Mouse (Mus musculus) c-Kit-negative CD71-positive TER-119-positive erythroid progenitor cells, embryonic 14.5 days (primary cell): ENCODE measurements around the gene Dpp7.

Source experiments
- DNase-seq: peaks from one replicate; pipeline ENCODE4 v3.0.0-alpha.2; 2013; ENCODE audit warnings: low read depth, low spot score

The Dpp7 gene

DNA sequence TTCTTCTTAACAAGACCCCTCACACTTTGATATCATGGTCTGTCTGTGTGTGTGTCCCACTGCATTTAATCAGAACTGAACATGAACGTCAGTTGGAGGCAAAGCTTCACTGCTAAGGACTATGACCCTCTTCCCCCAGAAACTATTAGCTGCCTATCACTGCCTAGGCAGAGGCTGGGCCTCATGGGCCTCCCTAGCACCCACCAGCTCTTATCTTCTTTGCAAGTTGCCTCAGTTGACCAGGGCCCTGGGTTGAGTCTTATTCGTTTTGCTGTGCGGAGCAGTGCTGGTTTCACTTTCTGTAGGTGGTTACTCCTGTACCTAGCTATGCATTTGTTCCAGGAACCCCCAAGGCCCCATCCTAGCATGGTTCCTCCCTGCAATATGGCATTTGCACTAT is 13.8 kb upstream of the Dpp7 start:
- peak; percentile 27 for DNase-seq

DNA sequence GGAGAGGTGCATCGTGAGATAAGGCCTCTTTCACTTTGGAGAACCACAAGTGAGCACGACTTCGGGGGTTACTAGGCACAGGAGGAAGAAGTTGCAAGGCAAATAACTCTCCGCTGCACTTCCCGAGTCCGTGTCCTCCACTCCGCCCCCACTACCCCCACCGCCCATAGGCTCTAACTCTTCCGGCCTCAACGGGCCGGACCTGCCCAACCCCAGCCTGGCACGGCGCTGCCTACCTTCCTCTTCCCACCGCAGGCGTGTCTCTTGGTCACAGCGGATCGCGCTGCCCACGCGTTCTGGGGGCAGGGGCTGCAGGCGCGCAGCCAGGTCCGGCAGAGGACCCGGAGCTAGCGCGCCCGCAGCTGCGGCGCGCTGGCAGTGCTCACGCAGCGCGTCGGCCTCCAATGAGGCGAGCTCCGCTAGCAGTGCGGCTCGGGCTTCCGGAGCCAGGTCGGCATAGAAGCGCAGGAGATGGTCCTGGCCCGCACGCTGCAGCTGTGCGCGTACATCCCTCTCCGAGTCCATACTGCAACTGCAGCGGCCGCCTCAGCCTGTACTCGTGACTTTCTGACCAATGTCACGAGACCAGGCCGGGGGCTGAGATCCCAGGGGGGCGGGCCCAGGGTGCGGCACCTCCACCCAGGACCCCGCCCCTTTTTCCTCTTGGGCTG is 9.1 kb upstream of the Dpp7 start, which contains the start of gene Uap1l1:
TSS of gene Uap1l1 (minus strand) at position 592 of the 671 bp plus-strand sequence.
- no peak for DNase-seq

DNA sequence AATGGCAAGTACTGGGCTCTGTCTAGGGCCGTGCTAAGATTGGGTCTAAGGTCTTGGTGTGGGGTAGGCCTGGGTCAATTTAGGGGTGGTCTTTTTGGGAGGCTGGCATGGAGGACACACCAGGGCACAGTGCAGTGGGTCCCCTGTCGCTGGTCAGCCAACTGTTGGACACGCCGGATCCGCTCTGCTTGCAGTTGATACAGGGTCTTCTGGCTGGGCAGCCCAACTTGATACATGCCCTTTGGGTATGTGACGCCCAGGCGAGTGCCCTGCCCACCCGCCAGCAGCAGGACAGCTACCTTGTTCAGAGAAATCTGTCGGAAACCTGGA is 8.6 kb upstream of the Dpp7 start:
- no peak for DNase-seq

DNA sequence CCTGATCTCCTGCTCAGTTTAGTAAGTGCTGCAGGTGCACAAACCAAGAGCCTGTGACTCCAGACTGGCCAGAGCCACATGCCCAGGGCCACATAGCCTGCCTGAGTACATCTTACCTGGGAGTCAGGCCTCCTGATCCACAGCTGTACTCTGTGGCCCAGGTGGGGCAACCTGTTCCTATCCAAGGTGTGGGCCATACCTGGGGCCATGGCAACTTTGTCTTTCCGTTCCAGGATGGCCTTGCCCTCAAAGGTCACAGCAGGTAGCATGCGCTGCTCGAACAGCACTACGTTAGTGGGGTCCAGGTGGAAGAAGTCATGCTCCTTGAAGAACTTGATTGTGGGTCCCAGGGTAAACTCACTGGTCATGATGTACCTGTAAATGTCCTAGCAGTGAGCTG is 8.2 kb upstream of the Dpp7 start:
- DNase-seq = no peak

DNA sequence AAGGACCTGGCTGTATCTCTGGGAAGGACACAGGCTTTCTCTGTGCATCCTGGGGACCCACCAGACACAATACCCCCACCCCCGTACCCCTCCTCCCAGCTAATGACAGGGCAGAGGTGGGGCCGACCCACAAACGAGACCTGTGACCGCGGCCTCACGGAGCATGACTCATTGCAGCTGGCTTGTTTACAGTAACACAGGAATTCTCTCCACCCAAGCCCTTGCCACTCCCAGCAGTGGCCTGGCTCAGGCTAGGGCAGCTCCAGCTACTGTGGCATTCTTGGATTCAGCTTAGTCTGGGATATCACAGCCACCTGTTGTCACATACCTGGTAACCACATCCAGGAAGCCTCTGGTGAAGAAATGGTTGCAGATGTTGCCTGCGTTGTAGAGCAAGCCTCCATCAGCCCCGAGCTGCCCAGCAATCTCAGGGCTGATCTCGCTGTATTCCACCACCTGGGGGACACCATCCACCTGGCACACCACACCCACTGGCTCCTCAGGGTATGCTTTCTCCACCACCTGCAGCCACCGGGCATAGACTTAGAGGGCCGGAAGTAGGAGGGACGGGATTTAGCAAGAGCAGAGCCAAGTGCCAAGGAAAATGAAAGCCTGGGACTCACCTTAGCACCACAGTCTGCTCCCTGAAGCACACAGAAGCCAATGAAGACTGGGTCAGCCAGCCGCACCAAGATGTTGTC is 7.5 kb upstream of the Dpp7 start:
- DNase-seq = no peak

DNA sequence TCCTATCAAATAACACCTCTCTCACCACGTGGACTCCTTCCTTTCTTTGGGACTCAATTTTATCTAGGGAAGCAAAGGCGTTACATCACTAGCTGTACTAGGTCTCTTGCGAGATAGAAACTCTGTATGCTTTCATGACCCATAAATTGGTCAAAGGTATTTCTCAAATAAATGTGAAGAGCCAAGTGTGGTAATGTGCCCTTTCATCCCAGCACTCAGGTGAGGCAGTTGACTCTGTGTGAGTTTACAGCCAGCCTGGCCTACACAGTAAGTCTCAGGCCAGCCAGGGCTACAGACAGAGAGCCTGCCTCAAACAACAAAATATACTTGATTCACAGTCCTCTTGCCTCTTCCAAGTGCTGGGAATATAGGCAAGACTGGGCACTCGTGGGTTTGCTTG is 3.7 kb upstream of the Dpp7 start:
- DNase-seq = no peak

DNA sequence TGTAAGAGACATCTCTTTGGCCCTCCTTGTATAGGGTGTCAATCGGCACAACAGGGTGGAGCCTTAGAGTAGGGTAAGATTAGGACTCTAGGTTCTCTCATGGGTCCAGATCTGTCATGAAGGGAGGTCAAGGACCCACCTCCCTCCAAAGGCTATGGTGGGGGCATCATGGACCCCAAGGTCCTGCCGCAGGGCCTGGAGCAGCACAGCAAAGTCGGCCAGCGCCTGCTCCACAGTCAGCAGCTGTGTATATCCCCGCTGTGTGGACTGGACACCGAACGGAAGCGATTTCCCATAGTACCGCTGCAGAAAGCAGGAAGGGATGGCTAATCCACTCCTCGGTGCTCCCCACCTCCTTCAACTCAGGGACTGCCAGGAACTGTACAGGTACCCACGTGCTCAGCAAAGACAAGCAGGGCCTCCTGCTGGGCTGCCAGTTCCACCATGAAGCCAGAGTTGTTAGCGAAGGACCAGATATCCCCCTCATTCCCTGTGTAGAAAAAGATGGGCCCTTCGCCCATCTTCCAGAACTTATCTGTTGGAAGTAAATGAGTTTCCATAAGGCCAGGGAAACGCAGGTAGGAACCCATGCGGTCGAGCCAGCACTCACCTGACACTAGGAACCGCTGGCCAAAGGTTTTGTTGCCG is 616 bp downstream of the Dpp7 start:
- DNase-seq = no peak

DNA sequence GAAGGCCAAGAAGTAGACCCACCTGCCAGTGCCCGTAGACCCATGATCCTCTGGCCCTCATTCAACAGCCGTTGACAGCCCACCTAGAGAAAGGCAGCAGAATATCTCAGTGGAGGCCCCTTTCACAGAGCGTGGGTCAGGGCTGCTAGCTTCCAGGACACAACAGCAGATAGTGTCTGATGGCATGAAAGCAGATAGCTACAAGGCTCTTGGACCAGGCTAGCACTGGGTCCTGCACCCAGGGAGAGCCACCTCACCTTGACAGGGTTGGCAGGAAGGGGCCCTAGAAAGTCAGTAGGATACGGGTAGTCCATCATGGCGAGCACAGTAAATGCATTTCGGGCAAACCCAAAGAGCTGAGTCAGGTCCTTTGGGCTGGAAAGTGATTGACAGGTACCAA is 1.9 kb downstream of the Dpp7 start:
- DNase-seq = no peak

DNA sequence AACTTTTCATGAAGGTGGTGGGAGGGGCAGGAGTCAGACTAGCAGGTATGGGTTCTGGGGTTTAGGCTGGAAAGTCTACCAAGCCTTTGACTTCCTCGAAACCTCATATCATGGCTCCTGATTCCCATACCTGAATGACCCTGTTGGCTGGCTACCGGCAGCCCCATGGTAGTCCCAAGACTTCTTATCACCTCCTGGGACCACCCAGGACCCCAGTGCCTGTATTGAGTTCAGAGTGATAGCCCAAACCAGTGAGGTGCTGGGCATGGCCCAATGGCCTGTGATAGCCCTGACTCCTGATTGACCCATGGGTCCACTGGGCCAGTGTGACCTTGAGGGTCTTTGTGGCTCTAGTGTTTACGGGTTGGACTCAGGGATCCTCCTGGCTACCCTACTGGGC is 5.5 kb downstream of the Dpp7 start:
- no peak for DNase-seq

DNA sequence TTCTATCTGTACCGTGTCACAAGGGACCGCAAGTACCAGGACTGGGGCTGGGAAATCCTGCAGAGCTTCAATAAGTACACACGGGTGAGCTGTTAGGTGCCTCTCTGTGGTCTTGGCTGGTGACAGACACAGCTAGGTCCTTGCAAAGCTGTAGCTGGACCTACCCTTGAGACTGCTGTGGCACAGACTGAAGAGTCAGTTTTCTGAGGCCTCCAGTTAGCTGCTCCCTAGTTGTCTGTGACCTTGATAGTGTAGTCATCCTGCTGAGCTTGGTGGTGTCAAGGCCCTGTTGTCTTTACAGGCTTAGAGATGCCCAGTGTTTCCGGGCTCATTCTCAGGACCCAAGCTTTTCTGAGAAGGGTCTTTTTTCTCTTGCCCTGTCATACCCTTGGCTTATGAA is 6.7 kb downstream of the Dpp7 start:
- no peak for DNase-seq

DNA sequence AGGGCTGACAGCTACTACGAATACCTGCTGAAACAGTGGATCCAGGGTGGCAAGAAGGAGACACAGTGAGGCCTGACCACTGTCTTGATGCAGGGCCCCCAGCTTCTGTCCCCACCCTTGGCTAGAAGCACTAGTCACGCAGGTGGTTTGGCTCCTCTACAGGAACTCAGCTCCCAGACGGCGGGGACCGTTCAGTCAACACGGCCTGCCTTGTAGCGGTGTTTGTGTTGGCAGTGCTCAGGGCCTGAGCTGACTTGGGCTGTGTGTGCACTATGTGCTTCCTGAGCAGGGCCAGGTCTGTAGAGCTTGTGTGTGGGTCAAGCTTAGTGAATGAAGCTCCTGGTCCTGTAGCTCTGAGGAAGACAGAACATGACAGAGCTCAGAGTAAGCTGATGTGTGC is 8.0 kb downstream of the Dpp7 start:
- DNase-seq = no peak

DNA sequence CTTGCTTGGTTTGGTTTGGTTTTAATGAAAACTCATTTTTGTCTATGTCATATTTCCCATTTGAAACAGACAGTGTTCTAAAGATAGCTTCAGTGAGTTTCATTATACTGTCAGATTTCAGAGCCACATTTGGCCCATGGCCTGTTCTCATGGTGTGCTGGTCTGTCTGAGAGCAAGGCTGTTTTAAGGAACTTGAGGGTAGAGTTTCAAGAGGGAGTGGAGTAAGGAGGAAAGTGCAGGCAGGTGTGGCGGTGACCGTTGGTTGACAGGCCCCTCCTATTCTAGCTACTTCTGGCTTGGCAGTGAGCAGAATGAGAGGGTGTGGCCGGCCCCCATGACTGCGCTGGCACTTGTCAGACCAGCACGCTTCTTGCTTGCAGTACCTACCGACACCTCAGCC is 17.9 kb downstream of the Dpp7 start:
- no peak for DNase-seq

DNA sequence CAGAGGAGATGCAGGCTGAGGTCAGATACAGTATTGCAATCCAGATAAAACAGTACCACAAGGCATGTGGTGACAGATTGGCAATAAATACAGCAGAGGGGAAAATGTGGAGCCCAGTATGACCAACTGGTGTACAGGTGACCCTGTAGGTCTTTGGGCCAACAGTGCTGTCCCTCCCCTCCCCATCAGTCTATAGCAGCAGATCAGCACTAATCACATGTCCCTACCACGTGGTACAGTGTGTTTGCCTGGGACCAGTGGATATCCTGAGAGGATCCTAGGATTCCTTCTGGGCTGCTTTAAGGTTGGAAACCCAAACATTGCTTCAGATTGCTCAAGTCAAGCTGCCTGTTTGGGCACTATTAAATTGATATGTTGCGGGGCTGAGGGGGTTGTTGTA is 22.6 kb downstream of the Dpp7 start:
- DNase-seq = no peak

DNA sequence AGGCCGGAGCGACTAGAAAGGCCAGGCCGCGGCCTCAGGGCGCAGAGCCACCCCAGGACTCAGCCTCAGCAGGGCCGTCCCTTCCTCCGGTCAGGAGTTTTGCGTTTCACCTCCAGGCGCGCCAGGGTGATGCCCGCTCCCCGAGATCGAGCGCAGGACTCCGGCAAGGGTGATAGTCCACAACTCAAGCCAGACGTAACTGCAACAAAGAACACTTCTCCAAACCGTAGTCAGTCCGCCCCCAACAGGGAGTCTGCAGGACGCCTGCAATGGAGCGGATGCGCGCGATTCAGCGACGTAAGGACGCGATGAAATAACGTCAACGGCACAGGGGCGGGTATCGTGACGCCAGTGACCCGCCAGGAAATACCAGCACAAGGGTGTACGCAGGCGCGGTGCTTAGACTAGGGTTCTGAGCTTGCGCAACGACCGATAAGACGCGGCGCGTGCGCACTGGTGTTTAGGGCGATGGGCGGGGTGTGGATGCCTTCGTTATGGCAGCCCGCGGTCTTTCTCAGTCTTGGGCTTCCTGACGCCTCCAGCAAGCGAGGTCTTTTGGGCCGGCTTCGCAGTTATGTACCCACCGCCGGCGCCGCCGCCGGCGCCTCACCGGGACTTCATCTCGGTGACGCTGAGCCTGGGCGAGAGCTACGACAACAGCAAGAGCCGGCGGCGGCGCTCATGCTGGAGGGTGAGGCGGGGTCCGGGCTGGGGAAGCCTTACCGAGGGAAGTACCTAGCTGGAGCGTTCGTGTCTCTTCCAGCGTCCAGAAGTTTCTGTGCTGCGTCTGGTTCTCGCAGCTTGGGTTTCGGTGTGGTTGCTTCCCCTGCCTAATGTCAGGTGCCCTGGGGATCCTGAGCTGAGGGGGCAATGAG is 23.6 kb downstream of the Dpp7 start, which contains the start of gene Man1b1:
TSS of gene Man1b1 (plus strand) at position 53 of the 875 bp plus-strand sequence.
- peak; percentile 99 for DNase-seq

DNA sequence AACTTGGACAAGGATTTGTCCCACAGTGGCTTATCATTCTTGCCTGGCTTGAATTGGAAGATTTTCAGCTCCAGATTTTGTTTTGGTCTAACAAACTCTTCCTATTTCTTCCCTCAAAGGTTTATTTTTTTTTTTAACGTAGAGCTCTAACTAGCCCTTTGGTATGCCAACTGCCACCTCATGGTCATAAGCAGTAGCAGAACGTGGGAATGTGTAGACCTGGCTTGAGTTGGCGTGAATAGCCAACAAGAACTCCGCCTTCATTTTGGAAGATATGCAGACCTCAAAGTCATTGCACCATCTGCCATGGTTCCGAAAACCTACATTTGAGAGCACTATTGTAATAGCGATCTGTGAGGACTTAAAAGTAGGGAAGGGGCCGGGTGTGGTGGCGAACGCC is 24.7 kb downstream of the Dpp7 start:
- DNase-seq = no peak

DNA sequence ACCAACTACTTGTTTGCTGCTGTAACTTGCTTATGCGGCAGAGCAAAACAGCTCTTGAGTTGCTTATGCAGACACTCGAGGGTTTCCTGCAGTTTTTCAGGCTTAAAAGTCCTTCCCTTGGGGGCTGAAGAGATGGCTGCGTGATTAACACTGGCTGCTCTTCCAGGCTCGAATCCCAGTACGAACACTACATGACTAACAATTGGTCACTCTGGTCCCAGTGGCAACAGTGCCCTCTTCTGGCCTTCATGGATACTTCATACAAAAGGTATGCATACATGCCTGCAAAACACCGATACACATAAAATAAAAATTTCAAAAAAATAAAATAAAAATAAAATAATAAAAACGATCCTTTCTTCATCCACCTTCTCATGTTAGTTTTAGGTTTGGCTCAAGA is 27.7 kb downstream of the Dpp7 start:
- peak; percentile 24 for DNase-seq

DNA sequence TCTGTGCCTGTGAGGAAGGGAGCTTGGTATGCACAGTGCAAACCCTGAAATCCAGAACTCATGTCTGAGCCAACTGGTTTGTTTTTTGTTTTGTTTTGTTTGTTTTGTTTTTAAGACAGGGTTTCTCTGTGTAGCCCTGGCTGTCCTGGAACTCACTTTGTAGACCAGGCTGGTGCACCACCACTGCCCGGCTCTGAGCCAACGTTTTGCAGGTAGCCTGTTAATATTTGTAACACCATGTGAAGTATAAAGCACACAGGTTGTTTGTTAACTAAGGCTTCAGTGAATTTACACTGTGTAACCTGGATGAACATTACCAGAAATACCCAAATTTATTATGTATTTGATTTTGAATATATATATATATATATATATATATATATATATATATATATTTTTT is 30.1 kb downstream of the Dpp7 start:
- DNase-seq = no peak

DNA sequence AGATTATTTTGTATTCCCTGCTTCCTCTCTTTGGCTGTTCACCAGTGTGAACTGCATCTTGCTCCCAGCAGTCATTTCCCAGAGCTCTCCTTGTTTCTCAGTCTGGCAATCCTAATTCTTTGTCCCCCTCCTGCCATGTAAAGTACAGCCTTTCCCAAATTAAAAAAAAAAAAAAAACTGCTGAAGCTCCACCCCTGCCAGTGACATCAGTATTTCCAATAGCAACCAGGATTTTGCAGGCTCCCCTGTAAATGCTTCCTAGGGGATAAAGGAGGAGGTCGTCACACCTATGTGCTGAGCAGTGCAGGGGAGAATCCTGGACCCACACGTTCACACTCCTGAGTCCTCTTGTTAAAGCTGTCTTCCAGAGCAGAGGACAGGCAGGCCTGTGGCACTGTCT is 36.1 kb downstream of the Dpp7 start:
- DNase-seq = no peak

DNA sequence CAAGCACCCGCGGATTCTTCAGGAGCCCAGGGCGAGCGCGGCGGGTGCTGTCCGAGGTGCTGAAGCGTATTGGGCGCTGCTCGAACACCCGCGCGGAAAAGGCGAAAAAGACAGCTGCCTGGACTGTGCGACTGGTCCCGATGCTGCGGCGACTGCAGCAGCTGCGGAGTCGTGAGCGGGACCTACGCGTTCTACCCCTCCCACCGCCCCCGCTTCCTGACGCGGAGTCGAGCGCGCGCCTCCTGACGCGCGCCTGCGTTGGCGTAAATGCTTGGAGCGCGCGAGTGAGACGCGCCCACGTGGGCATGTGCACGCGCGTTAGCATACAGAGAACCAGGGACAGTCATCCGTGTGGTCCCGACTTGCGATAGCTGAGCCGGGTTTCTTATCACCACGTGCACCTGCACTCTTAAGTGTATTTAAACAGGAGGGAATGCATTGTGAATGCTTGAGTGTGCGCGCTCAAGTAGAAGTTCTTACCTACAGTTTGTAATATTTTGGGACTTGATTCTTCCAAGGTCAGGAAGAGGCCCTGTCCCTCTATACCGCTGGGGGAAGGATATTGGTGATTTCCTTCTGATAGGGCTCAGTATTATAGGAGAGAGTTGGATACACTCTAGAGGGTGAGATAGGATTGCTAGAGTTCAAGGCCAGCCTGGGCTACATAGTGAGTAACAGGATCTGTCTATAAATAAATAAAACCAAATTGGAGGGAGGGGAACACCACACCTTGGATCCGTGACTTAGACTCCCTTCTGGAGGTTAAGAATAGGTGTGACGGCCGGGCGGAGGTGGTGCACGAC is 37.0 kb downstream of the Dpp7 start, which contains the start of gene Grin1:
TSS of gene Grin1 (minus strand) at position 217 of the 803 bp plus-strand sequence.
- DNase-seq = no peak

DNA sequence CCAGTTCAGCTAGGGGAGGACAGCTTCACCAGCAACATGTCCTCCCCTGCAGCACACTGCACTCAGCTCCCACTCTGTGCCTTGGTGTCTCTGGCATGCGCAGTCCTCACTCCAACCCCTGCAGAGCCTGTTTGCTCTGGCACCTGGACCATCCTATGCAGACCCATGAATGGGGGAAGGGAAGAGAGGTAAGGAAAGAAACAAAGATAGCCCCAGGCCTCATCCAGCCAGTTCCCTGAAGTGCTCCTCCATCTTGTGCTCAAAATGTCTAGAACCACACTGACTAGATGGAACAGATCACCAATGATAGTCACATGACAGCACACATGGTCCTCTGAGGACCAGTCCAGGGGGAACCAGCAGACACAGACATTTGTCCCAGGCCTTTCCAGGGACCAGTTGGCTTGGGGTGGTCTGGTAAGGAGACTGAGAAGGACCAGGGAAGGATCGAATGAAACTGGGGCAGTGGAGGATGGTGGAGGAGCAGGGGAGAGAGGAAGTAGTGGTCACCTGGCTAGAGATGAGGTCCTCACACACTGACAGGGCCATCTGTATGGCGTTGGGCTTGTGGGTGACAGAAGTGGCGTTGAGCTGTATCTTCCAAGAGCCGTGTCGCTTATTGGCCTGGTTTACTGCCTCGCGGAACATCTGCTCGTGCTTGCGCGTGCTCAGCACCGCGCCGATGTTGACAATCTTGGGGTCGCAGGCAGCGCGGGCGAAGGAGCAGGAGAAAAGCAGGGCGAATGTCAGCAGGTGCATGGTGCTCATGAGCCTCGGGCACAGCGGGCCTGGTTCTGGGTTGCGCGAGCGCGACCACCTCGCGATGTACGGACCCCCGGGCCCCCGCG is 37.8 kb downstream of the Dpp7 start:
- DNase-seq = no peak
